Mouse (Mus musculus) lung, embryonic 16.5 days (tissue): Measurements from ENCODE around the gene Copz2. TPM values are rescaled to one million over a fixed set of nuclear protein-coding genes. Genes with fewer than 3 reads are reported as not detected.
A peak's percentile ranks its signal among the peaks of the same experiment; 100 is the strongest.

Experiments
- ATAC-seq: fragments of 200-750 bp; cut with Nextera tagmentation; 2 replicates; pipeline ENCODE4 v1.8.0; 2017; ENCODE audit warnings: low read depth, mild to moderate bottlenecking, moderate library complexity
- H3K27ac ChIP-seq: fragments of 300-500 bp; sonication (generic); 2 replicates; pipeline ENCODE4 v1.5.1; 2014; ENCODE audit warnings: mild to moderate bottlenecking, control low read depth, low read length
- H3K27me3 ChIP-seq: fragments of 300-500 bp; sonication (generic); 2 replicates; pipeline ENCODE4 v1.6.1; 2014; ENCODE audit warnings: low read depth, low read length, mixed read lengths; ENCODE audit not compliant: control insufficient read depth, insufficient read depth
- H3K36me3 ChIP-seq: fragments of 300-500 bp; sonication (generic); 2 replicates; pipeline ENCODE4 v1.6.1; 2014; ENCODE audit warnings: low read length; ENCODE audit not compliant: control insufficient read depth, insufficient read depth
- H3K4me1 ChIP-seq: fragments of 300-500 bp; sonication (generic); replicated peaks from 2 replicates; pipeline ENCODE4 v1.6.1; 2014; ENCODE audit warnings: low read length, mixed read lengths; ENCODE audit not compliant: control insufficient read depth, insufficient read depth
- H3K4me2 ChIP-seq: fragments of 300-500 bp; sonication (generic); 2 replicates; pipeline ENCODE4 v1.6.1; 2014; ENCODE audit warnings: low read depth, low read length, control low read depth
- H3K4me3 ChIP-seq: fragments of 300-500 bp; sonication (generic); 2 replicates; pipeline ENCODE4 v1.5.1; 2014; ENCODE audit warnings: mild to moderate bottlenecking, low read length, control low read depth
- H3K9ac ChIP-seq: fragments of 300-500 bp; sonication (generic); 2 replicates; pipeline ENCODE4 v1.6.1; 2014; ENCODE audit warnings: low read length, control low read depth
- H3K9me3 ChIP-seq: fragments of 300-500 bp; sonication (generic); 2 replicates; pipeline ENCODE4 v1.6.1; 2016; ENCODE audit warnings: low read length; ENCODE audit not compliant: control insufficient read depth
- WGBS: fragments of 180-500 bp; shearing (Covaris S2); extraction: QIAGEN DNeasy Blood & Tissue Kit; methylation state at CpG from one replicate; pipeline ENCODE4 v1.1.7; 2014; 5-methylcytosine and 5-hydroxymethylcytosine counted together
- polyA plus RNA-seq: library from polyadenylated mRNA; unstranded; fragments of >200 nt; fragmentation: Nextera tagmentation; extraction: Ambion mirVana; gene quantifications from 2 replicates; pipeline ENCODE4 v1.2.1, GENCODE M21; 2015

Gene Copz2
- polyA plus RNA-seq, 1 experiment from 2014 or later = 135 TPM

DNA sequence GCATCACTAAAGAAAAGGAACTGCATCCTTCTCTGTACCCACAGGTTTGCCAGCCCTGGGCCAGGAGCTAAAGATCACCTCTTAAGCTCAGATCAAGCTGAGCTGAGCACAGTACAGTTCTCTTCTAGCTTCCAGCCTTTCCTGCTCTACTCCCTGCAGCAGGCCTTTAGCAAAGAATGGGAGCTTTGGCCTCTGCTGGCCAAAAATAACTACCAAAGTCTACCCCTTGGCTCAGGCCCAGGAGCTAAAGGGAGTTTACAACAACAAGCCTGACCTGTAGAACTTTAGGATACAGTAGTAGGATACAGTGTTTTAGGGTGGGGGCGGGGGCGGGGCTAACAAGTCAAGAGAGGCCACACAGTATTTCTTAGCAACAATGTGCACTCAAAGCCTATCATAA lies 23.2 kb upstream of the Copz2 start:
- Histone ChIP-seq H3K4me1 (peaks cover 63% of the 10 kb centered on the region), H3K27ac (peak overlapping the region; percentile 28), H3K9ac (peak overlapping the region; percentile 0; the same call in 1 of the 2 replicates), H3K27me3 (no peaks in the 10 kb centered on the region), H3K36me3 (peaks cover 13% of the 10 kb centered on the region), H3K9me3 (no peaks in the 10 kb centered on the region), H3K4me2 (peak overlapping the region; percentile 43), H3K4me3 (peak overlapping the region; percentile 21)
- 68% methylated on average over 2 of the region's 2 CpGs for WGBS
- ATAC-seq = no peak

DNA sequence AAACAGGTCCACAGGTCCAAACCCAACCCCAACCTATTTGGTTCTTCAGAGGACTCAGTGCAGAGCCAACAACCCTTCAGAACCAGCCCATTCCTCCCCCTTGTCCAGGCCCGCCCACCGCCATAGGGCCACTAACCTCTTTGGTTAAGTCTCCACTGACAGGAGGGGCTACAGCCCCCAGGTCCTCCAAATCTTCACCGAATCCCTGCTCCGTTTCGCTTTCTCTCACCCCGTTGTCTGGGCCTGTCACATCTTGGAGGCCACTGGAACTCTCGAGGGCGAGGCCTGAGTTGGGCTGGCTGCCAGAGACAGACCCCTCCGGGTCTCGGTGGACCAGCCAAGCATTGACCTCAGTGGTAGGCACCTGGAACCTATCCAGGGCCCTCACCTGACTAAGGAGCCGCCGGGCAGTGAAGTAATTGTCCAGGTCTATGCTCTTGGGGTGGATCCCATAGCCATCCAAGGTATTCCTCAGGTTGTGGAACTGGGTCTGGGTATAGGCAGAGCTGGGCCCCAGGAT lies 22.5 kb upstream of the Copz2 start:
- 62% methylated on average over 12 of the region's 12 CpGs for WGBS
- Histone ChIP-seq H3K27ac (peak overlapping the region; percentile 7), H3K4me1 (peaks cover 63% of the 10 kb centered on the region), H3K36me3 (peaks cover 6% of the 10 kb centered on the region), H3K9ac (peak overlapping the region; percentile 29; the same call in 1 of the 2 replicates), H3K4me3 (peak overlapping the region; percentile 21), H3K27me3 (no peaks in the 10 kb centered on the region), H3K4me2 (peak overlapping the region; percentile 43), H3K9me3 (no peaks in the 10 kb centered on the region)
- ATAC-seq = no peak

DNA sequence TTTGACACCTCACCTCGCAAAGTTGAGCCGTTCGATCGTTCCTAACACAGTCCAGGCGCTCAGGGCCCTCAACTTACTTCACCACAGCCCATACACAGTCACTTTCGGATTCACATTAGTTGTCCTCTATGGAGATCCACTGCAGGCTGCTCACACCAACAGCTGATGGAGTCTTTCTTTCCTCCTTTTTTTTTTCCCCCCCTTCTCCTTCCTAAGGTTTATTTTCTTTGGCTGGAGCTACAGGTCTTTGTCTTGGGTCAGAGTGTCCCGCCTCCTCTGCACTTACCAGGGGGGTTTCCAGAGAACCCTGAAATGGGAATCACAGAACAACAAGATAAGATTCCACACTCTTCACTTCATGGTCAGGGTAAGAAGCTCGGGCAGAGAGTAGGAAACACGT lies 21.8 kb upstream of the Copz2 start:
- H3K4me2 ChIP-seq = peak overlapping the region; percentile 43
- no peaks in the 10 kb centered on the region for H3K27me3 ChIP-seq
- H3K36me3 ChIP-seq = peaks cover 5% of the 10 kb centered on the region; the same call in 1 of the 2 replicates
- WGBS = 63% methylated on average over 9 of the region's 9 CpGs
- H3K9ac ChIP-seq = peak overlapping the region; percentile 38
- no peaks in the 10 kb centered on the region for H3K9me3 ChIP-seq
- peaks cover 61% of the 10 kb centered on the region for H3K4me1 ChIP-seq
- H3K27ac ChIP-seq = no peak overlapping the region
- 0 out of 2 replicates have a peak overlapping the region, but pooled peaks have one; percentile 3 for H3K4me3 ChIP-seq
- ATAC-seq = no peak

DNA sequence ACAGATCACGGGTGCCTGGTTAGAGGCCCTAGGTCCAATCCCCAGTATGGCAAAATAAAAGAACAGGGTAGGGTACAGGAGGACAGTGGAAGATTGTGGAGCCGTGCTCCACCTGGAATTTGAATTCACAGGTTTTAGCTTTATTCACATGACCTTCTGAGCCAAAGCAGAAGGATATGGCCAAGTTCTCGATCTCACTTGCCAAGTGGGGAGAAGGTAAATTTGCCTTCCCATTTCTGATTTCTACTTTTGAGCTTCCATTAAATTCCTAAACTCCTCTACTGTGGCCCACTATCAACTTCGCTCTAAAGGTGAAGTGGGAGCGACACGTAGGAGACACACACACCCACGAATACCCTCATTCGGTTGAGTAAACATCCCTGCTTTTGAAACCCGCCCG lies 20.8 kb upstream of the Copz2 start:
- H3K27ac ChIP-seq = peak overlapping the region; percentile 98
- WGBS = 7% methylated on average over 10 of the region's 10 CpGs
- peak overlapping the region; percentile 81 for H3K9ac ChIP-seq
- no peak for ATAC-seq
- peaks cover 5% of the 10 kb centered on the region; the same call in 1 of the 2 replicates for H3K36me3 ChIP-seq
- H3K4me1 ChIP-seq = peaks cover 52% of the 10 kb centered on the region
- no peaks in the 10 kb centered on the region for H3K27me3 ChIP-seq
- H3K9me3 ChIP-seq = no peaks in the 10 kb centered on the region
- peak overlapping the region; percentile 66 for H3K4me3 ChIP-seq
- H3K4me2 ChIP-seq = peak overlapping the region; percentile 69

DNA sequence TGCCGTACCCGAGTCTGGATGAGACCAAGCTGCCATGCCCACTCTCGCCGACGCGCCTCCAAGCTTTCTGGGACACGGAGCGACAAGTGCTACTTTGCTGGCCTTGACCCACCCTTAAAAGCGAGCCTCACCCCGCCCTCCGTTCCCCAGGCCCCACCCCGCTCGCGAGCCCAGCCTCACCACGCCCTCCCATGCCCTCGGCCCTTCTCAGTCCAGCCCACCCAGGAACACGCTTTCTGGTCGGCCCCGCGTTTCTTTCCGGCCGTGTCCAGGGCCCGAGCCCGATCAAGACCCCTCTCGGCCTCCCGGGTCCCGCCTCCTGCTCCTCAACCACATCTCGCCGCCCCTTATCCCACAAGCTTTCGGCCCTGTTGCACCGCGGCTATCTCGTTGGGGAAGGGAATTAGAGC lies 20.3 kb upstream of the Copz2 start:
- H3K36me3 ChIP-seq = peaks cover 5% of the 10 kb centered on the region; the same call in 1 of the 2 replicates
- no peaks in the 10 kb centered on the region for H3K9me3 ChIP-seq
- H3K9ac ChIP-seq = peak overlapping the region; percentile 81
- no peaks in the 10 kb centered on the region for H3K27me3 ChIP-seq
- ATAC-seq = peak; percentile 84
- peak overlapping the region; percentile 98 for H3K27ac ChIP-seq
- H3K4me2 ChIP-seq = peak overlapping the region; percentile 69
- H3K4me1 ChIP-seq = peaks cover 48% of the 10 kb centered on the region
- WGBS = under 1% methylated on average over 33 of the region's 33 CpGs
- H3K4me3 ChIP-seq = peak overlapping the region; percentile 66

DNA sequence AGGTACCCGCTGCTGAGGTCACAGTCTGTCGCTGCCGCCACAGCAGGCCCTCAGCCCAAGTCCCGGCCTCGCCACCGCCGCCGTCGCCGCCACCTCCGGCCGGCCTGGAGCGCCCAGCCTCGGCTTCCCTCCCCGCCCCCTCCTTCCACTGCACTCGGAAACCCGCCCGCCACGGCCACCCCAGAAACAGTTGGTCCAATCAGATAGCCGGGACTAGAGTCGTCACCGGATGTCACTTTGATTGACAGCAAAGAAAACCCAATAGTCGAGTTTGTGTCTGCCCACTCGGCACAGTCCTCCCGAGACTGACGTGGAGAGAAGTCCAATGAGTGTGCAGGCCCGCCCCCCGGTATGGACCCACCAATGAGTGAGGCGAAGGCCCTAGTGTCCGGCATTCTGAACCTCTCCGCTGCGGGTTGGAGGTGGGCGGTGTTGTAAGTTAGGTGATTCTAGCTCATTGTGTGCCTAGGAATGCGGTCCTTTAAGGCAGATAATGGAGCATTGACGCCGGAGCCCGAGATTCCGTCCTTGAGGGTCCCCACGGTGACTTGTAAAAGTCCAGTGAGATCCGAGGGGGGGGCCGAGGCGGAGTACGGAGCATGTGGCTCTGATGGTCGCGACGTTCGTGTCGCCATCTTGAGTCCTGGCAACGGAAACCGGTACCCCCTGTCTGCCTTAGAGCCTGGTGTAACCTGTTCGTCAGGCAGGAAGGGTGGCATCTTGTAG lies 19.7 kb upstream of the Copz2 start, which contains the start of gene Nfe2l1:
TSS of gene Nfe2l1 (minus strand) at position 156 of the 726 bp plus-strand sequence.
- Histone ChIP-seq H3K4me2 (peak within 1 kb of the TSS; percentile 69), H3K36me3 (peaks cover 5% of the 10 kb centered on the region; the same call in 1 of the 2 replicates), H3K9me3 (no peaks in the 10 kb centered on the region), H3K27ac (peak within 1 kb of the TSS; percentile 98), H3K4me3 (peak within 1 kb of the TSS; percentile 75), H3K4me1 (peaks cover 42% of the 10 kb centered on the region), H3K27me3 (no peaks in the 10 kb centered on the region), H3K9ac (peak within 1 kb of the TSS; percentile 81)
- under 1% methylated on average over 51 of the region's 51 CpGs for WGBS
- ATAC-seq = peak; percentile 98

DNA sequence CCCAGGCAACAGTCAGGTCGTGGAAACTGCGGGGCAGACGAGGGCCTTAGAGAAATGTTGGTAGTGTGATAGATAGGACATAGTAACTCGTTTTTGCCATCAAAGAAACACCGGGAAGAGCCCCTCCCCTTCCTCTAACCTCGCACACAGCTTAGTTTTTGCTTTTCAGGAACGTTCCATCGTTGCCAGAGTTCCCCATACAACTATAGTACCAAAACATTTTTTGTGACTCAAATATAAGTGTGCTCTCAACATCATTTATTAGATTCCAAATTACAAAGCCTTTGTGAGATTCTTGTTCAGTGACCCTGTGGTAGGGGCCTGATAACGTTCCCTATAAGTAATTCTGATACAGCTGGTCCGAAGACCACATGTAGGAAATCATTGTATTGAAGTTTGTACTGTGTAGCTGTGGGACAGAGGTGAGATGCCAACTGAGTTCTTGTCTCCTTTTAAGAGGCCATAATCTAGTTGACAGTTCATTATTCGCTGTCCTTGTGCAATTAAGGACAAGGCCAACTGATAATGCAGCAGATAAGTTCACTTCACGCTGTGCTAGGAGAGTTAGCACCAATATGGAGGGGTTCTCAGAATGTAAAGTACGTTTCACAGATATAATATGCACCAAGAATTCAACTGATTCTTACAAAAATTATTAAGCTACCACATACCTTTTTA lies 19.0 kb upstream of the Copz2 start:
- Histone ChIP-seq H3K27me3 (no peaks in the 10 kb centered on the region), H3K9ac (peak overlapping the region; percentile 78), H3K4me1 (peaks cover 35% of the 10 kb centered on the region), H3K9me3 (no peaks in the 10 kb centered on the region), H3K36me3 (peaks cover 5% of the 10 kb centered on the region; the same call in 1 of the 2 replicates), H3K4me3 (peak overlapping the region; percentile 75), H3K27ac (peak overlapping the region; percentile 94), H3K4me2 (peak overlapping the region; percentile 64)
- 12% methylated on average over 13 of the region's 13 CpGs for WGBS
- ATAC-seq = no peak

DNA sequence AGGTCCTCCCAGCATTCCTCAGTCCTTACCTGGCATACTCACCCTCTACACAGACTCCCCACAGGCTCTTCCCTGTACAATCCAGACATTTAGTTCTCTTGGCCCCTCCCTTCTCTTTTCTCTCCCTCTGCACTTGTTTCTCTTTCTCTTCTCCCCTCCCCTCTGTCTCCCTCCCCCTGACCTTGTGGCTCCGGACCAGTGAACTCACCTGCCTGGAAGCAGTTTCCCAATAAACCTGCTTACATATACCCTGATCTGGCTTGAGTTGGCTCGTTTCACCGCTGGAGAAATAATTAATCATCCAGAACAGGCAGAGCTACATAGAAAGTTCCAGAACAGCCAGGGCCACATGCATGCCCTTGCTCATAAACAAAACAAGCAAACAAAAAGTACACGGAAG lies 18.2 kb upstream of the Copz2 start:
- Histone ChIP-seq H3K9me3 (no peaks in the 10 kb centered on the region), H3K4me1 (peaks cover 27% of the 10 kb centered on the region), H3K4me2 (no peak overlapping the region), H3K9ac (no peak overlapping the region), H3K27me3 (no peaks in the 10 kb centered on the region), H3K36me3 (peaks cover 5% of the 10 kb centered on the region; the same call in 1 of the 2 replicates), H3K4me3 (no peak overlapping the region), H3K27ac (no peak overlapping the region)
- WGBS = 59% methylated on average over 4 of the region's 4 CpGs
- no peak for ATAC-seq

DNA sequence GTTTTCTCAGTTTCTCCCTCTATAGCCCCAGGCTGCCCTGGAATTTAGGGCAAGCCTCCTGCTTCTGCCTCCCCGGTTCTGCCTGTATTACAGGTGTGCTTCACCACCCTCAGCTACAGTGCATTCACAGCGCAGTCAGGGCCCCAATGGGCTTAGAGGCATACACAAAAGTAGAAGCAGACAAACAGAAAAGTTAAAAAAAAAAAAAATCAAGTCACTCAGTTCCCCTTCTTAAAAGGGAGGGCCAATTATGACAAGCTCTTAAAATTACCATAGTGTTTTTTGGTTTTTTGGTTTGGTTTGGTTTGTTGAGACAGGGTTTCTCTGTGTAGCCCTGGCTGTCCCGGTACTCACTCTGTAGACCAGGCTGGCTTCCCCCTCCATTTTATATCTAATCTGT lies 17.1 kb upstream of the Copz2 start:
- Histone ChIP-seq H3K27ac (no peak overlapping the region), H3K27me3 (no peaks in the 10 kb centered on the region), H3K9me3 (no peaks in the 10 kb centered on the region), H3K4me2 (no peak overlapping the region), H3K4me1 (peaks cover 17% of the 10 kb centered on the region), H3K36me3 (no peaks in the 10 kb centered on the region), H3K4me3 (no peak overlapping the region), H3K9ac (no peak overlapping the region)
- ATAC-seq = no peak
- 87% methylated on average over 3 of the region's 3 CpGs for WGBS
